Mouse (Mus musculus) lung, postnatal 14 days (tissue): ENCODE data around the gene Hck.

Experiments used
- DNase-seq: peaks from one replicate; pipeline ENCODE4 v3.0.0; 2021

Gene Hck

GRCm38 (mm10) chr2:153153033-153153450, 44.8 kb downstream of the Hck start:
- no peak for DNase-seq

GRCm38 (mm10) chr2:153157270-153157669, 49.0 kb downstream of the Hck start:
- DNase-seq: no peak

- no peak for DNase-seq
Measured at GRCm38 (mm10) chr2:153160133-153160532, 51.9 kb downstream of the Hck start.

DNA sequence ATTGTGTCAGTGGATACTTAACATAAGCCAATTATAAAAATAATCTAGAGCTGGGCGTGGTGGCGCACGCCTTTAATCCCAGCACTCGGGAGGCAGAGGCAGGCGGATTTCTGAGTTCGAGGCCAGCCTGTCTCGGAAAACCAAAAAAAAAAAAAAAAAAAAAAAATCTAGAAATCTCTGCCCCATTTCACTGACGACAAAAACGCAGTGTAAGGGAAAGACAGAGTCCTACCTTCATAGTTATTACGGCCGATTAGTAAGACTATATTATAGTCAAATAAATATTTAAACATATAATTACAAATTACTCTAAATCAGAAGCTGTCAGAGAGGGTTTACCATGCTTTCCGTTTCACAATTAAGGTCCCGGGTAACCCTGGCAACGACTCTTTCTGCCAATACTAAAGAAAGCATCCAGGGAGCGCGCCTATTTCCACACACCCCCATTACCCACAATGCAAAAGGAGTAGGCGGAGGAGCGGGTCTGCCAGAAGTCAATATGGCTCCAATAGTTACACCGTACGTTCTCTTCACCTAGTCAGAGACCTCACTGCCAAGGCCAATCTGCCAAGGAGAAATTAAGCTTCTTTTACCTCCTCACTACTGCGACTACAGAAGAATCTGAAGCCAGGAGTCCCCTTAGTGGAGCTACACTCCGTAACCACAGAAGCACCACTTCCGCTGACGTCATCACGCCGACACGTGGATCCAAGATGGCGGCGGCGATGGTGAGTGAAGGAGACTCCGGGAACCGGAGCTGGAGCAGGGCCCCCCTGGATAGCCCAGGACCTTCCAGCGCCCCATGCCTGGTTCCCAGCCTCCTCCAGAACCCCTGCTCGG, 52.8 kb downstream of the Hck start, which contains the start of gene Tm9sf4:
Gene Tm9sf4 (plus strand): TSS at position 460 of the 840 bp plus-strand sequence.
- DNase-seq: peak; percentile 93

DNA sequence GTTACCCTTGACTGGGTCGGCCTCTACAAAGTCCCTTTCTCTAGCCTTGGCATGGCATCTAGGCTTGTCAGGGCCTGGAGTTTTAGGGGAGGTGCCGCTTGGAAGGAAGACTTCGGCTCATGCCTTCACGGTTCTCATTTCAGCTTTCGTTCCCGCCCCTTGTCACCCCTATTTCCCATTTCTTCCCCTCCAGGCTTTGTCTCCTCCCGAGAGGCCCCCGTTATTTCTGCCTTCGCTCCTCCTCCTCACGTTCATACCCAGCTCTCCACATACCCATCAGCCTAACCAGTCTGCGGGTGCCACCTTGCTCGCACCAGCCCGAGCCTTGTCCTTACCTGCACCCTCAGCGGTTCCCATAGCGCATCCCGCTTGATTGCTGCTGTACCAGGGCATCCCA, 53.4 kb downstream of the Hck start:
- DNase-seq: no peak

GRCm38 (mm10) chr2:153167136-153167535, 58.9 kb downstream of the Hck start:
- DNase-seq: no peak

DNA sequence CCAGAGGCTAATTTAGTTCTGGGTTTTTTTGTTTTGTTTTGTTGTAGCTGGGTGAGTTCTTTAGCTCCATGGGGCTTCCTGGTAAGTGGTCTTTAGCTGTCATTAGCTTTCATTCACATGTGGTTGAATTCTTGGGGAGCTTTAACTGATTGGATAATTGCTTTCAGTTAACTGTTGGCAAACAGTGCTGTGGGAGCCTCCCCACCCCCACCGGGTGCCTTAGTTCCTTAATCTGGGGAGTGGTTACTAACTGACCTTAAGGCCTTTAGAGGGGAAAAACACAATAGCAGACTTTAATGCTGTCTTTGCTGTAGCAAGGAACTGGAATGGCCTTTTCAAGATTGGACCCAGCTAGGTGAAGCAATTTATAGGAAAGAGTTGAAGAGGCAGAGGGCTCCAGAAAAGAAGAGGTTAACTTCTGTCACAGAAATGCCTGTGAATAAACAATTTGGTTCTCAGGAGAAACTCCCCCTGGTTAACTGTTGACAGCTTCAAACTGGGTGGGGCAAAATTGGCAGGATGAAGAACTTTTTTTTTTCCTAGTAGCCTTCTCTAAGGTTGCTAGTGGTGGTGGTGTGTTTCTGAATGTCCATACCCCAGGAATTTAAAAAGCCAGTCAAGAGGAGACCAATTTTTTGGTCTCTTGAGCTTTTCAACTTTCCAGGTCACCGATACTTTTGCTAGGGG, 60.0 kb downstream of the Hck start:
- peak; percentile 51 for DNase-seq

DNA sequence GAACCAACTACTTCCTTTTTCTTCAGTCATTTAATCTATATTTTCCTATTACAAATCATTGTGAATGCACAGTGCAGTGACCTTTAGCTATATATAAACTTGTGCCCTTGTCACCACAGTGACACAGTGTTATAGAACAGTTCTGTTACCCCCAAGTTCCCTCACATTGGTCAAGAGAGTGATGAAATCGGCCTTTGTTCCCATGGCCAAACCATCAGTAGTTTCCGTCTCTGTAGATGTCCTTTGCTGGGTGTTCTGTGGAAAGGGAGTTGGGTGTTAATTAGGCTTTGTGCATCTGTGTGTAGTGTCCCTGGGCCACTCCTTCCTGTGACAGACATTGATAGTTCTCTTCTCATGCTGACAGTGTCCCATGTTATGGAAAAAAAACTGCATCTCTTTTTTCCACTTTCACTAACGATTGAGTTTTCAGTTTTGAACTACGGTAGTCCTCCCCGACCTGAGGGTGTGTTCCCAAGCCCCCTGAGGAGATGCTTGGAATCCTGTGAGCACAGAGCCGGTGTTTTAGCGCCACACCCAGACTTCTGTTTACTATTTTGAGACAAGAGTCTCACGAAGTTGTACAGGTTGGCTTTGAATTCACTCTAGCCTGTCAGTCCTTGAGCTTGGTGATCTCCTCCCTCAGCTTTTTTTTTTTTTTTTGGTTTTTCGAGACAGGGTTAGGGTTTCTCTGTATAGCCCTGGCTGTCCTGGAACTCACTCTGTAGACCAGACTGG, 62.4 kb downstream of the Hck start:
- no peak for DNase-seq

DNA sequence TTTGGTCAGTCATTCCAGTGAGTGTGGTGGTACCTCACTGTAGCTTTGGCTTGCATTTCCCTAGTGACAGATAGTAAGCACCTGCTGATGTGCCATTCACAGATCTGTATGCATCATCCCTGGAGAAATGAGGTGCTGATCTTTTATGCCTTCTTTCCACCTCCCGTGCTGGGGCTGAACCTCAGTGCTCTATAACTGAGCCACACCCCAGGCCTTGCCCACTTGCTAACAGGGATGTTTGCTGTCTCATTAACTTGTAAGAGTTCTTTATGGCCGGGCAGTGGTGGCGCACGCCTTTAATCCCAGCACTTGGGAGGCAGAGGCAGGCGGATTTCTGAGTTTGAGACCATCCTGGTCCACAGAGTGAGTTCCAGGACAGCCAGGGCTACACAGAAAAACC, 63.7 kb downstream of the Hck start:
- DNase-seq: no peak

DNA sequence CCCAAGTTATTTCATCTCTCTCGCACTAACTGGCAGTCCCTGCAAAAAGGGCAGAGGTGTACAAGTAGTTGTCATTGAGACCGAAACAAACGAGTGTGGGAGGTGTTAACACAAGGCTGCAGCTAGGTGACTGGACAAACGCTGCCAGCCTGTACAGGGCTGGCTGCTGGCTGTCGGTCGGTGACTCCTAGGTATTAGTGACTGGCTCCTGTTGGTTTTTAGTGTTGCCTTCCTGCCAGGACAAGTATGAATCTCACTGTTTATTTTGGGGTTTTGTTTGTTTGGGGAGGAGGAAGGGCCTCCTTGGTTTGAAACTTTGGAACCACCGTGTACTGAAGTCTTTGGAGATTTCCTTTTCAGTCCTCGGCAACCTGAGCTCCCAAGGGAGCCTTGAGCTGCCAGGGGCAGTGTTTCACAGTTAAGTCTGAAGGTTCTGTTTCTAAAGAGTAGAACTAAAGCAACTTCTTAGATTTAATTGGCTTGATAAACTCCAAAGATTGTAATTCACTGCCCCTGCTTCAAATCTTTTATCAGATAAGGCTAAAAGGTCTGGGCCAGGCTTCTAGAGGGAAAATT, 67.8 kb downstream of the Hck start:
- DNase-seq: no peak

DNA sequence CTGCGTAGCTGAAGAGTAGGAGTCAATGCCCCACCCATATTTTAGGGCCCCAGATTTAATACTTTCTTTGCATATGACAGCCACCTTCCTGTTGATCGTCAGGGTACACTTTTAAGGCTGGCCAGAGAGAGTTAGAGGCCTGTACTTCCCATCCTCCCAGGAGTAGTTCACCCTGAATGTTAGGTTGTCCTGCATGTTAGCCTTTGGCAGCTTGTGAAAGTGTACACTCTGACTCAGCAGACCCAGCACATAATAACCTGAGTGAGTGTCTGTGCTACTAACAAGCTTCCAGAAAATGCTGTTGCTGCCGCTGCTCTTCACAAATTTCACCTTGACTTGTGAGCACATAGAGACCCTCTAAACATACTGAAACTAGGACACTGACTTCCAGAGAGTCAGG, 68.9 kb downstream of the Hck start:
- no peak for DNase-seq

DNA sequence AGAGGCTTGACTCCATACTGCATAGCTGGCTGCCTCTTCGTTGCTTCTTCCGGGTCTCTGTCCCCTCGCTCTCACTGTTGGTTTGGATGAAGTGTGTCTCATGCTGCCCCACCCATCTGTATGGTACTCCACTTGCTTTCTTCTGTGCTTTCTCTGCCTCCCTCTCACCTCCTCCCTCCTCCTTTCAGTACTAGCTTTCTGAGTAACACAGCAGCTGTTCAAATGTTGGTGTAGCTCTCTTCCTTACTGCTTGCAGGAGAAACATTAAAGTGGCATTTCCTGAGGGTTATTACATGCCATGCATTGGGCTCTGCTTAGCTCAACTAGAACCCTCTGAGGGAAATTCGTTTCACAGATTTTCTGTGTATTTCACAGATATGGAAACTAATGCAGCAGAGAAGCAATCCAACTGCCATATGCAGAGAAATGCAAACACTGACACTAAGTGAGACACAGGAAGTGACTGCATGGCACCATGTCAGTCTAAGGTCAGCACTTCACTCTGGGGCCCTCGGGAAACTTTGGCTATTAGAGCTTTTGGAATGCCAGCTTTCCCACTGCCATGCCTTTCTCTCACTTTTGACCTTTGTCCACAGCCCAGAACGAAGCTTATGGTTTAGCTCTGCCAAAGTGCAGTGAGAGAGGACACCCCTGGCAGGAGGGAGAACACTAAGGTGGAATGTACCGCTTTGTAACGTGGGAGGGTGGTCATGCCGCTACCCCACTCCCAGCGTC, 71.0 kb downstream of the Hck start:
- DNase-seq: no peak

- no peak for DNase-seq
Measured at GRCm38 (mm10) chr2:153179961-153180360, 71.7 kb downstream of the Hck start.

DNA sequence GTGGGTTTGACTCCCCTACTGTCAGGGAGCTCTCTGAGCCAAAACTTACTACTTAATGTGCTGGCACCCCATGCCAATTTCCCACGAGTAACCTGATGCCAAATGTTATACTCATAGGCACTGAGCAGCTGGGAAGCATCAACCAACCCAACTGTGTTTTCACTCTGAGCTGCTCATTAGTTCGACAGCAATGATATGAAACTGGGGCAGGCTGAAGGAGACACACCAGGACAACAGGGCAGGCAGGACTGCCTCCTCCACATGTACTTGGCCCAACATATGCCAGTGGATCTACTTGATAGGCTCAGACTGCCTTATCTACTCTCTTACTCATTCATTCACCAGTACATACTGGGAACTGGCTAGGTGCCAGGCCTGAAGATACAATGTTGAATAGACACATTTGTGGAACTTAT, 77.9 kb downstream of the Hck start:
- DNase-seq: no peak

DNA sequence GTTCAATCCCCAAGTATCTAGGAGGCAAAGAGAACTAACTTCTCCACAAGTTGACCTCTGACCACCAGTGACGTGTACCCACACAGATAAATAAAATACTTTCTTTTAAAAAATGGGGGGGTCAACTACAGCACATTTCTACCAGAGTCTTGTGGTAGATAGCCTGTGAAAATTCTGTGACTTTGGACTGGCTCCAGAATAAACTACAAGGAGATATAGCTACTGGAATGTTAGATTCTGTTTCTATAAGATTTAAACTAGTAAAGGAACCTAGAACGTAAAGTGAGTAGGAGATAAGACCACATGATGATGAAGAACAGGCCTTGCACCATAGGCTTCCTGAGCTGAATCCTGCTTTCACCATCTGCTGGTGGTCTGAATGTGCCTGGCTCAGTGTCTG, 79.6 kb downstream of the Hck start:
- no peak for DNase-seq

DNA sequence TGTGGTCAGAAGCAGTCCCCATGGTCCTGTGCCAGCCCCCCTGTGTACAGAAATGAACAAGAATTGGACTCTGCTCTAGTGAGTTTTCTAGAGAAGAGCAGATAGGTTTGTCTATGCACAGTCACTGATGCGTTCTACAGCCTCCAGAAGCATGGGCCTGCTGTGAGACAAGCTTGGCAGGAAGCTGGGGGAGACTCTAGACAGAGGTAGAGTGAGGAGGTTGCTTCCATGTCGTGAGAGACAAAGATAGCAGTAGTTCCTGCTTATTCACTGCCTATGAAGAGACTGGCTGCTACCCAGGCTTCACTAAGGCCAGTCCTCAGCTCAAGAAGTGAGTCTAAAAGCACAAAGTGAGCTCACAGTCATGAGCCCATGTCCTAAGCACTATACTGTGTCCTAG, 83.0 kb downstream of the Hck start:
- DNase-seq: no peak

GRCm38 (mm10) chr2:153194255-153194654, 86.0 kb downstream of the Hck start:
- no peak for DNase-seq

DNA sequence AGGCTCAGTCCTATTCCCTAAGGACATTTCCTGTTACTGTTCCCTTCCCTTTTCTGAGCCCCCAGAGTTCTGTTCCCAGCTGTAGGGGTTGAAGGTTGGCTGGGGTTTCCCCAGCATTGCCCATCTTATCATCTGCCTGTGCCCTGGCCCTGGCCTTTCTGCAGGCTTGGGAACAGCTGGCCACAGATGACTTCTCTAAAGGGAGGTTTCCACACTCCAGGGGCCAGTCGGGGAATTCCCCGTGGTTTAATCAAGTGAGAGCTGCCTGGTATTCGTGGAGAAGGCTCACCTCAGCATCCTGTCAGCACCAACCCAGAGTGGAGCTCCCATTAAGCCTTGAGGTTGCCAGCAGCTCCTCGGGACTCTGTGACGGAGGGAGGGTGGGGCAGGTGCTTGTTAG, 90.2 kb downstream of the Hck start:
- peak; percentile 9 for DNase-seq

DNA sequence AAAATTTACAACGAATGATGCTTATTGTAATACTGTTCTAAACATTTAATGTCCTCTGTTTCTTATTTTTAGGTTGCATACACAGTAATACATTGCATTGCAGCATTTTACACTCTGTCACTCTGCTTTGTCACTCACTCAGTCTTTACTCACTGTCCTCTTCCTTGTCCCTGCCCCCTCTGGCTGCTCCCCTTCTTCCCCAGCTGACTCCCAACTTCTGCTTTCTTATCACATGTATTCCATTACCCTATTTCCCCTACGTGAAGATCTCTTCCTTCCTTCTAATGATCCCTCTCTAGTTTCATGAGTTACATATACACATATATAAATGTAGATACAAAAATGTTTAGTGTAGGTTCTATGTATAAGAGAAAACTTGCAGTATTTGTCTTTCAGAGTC, 90.8 kb downstream of the Hck start:
- no peak for DNase-seq
